Mouse (Mus musculus): Measurements from ENCODE around the gene Duxbl3. TPM values are rescaled to one million over a fixed set of nuclear protein-coding genes. Genes with fewer than 3 reads are reported as not detected.
"Not testable (repeated sequence)": the region's sequence is repeated elsewhere in the genome, so short reads cannot be mapped to it uniquely, and the experiment has no call there.

The Duxbl3 gene
- not detected for total RNA-seq (2022)

- not testable (repeated sequence) for DNase-seq (ENCODE audit: low spot score)
Measured at GRCm38 (mm10) chr14:26257756-26258617, at the start of gene Duxbl3. Duxbl3 (plus strand) TSS chr14:26257962.

GRCm38 (mm10) chr14:26216233-26217000 is 41.3 kb upstream of the Duxbl3 start:
- not testable (repeated sequence) for DNase-seq (ENCODE audit: low spot score)

GRCm38 (mm10) chr14:26237183-26237582 is 20.6 kb upstream of the Duxbl3 start:
- not testable (repeated sequence) for DNase-seq (ENCODE audit: low spot score)

- not testable (repeated sequence) for DNase-seq (ENCODE audit: low spot score)
Measured at GRCm38 (mm10) chr14:26258729-26259128, 967 bp downstream of the Duxbl3 start.

GRCm38 (mm10) chr14:26286737-26287136 is 29.0 kb downstream of the Duxbl3 start:
- not testable (repeated sequence) for DNase-seq (ENCODE audit: low spot score)

- DNase-seq (ENCODE audit: low spot score) = no peak
Measured at GRCm38 (mm10) chr14:26293859-26294258, 36.1 kb downstream of the Duxbl3 start.

GRCm38 (mm10) chr14:26297055-26297454 is 39.3 kb downstream of the Duxbl3 start:
- DNase-seq (ENCODE audit: low spot score) = no peak

- no peak for DNase-seq (ENCODE audit: low spot score)
Measured at GRCm38 (mm10) chr14:26297484-26297883, 39.7 kb downstream of the Duxbl3 start.

- DNase-seq (ENCODE audit: low spot score) = peak; percentile 65
Measured at GRCm38 (mm10) chr14:26303111-26303510, 45.3 kb downstream of the Duxbl3 start.

- no peak for DNase-seq (ENCODE audit: low spot score)
Measured at GRCm38 (mm10) chr14:26306032-26306431, 48.3 kb downstream of the Duxbl3 start.

GRCm38 (mm10) chr14:26308813-26309212 is 51.1 kb downstream of the Duxbl3 start:
- DNase-seq (ENCODE audit: low spot score) = no peak

GRCm38 (mm10) chr14:26309511-26309910 is 51.7 kb downstream of the Duxbl3 start:
- no peak for DNase-seq (ENCODE audit: low spot score)

- DNase-seq (ENCODE audit: low spot score) = no peak
Measured at GRCm38 (mm10) chr14:26316246-26316730, 58.5 kb downstream of the Duxbl3 start.

Other genes with a start within 250 kb of the Duxbl3 start
- gene Gm9780, start 215.3 kb upstream of the Duxbl3 start, total RNA-seq (2022) = 10 to 100 TPM; 14.5 to 21.1 (median 17.6) TPM
- gene Tmem254c, start 190.6 kb upstream of the Duxbl3 start, total RNA-seq (2022) = 1 to 10 TPM; 1.6 to 7.9 (median 4.6) TPM
- gene Cphx2, start 176.4 kb upstream of the Duxbl3 start, total RNA-seq (2022) = not detected
- gene Cphx3, start 175.7 kb upstream of the Duxbl3 start, total RNA-seq (2022) = not detected
- not detected for gene Duxbl2, start 139.6 kb upstream of the Duxbl3 start, total RNA-seq (2022)
- gene Plac9b, start 75.5 kb upstream of the Duxbl3 start, total RNA-seq (2022) = 10 to 100 TPM; 38.7 to 45.1 (median 43.3) TPM
- gene Tmem254b, start 50.9 kb upstream of the Duxbl3 start, total RNA-seq (2022) = 1 to 10 TPM in 3 of 4 experiments, not detected in 1; 2.3 to 3.5 (median 3.2) TPM

Measured in heart, adult 8-10 months (tissue).